Mouse (Mus musculus) heart, embryonic 15.5 days (tissue): ENCODE data around the gene Rgmb. TPM values are rescaled to one million over a fixed set of nuclear protein-coding genes. Genes with fewer than 3 reads are reported as not detected.

Experiments used
- ATAC-seq: fragments of 200-750 bp; cut with Nextera tagmentation; replicated peaks from 2 replicates; pipeline ENCODE4 v1.8.0; 2017; ENCODE audit warnings: low read depth, moderate TSS enrichment; ENCODE audit not compliant: insufficient number of reproducible peaks, insufficient read depth, low FRiP score
- H3K27ac ChIP-seq: fragments of 300-500 bp; sonication (generic); 2 replicates; pipeline ENCODE4 v1.5.1; 2015; ENCODE audit warnings: mild to moderate bottlenecking, inconsistent platforms
- H3K27me3 ChIP-seq: fragments of 300-500 bp; sonication (generic); 2 replicates; pipeline ENCODE4 v1.6.1; 2015; ENCODE audit warnings: inconsistent platforms
- H3K36me3 ChIP-seq: fragments of 300-500 bp; sonication (generic); 2 replicates; pipeline ENCODE4 v1.6.1; 2015; ENCODE audit warnings: mild to moderate bottlenecking, inconsistent platforms
- H3K4me1 ChIP-seq: fragments of 300-500 bp; sonication (generic); replicated peaks from 2 replicates; pipeline ENCODE4 v1.6.1; 2015; ENCODE audit warnings: inconsistent platforms
- H3K4me2 ChIP-seq: fragments of 300-500 bp; sonication (generic); 2 replicates; pipeline ENCODE4 v1.6.1; 2015; ENCODE audit warnings: inconsistent platforms, mild to moderate bottlenecking, moderate library complexity
- H3K4me3 ChIP-seq: fragments of 300-500 bp; sonication (generic); 2 replicates; pipeline ENCODE4 v1.5.1; 2015; ENCODE audit warnings: mild to moderate bottlenecking, inconsistent platforms
- H3K9ac ChIP-seq: fragments of 300-500 bp; sonication (generic); 2 replicates; pipeline ENCODE4 v1.6.1; 2015; ENCODE audit warnings: mild to moderate bottlenecking, inconsistent platforms
- H3K9me3 ChIP-seq: fragments of 300-500 bp; sonication (generic); replicated peaks from 2 replicates; pipeline ENCODE4 v1.6.1; 2016; ENCODE audit warnings: inconsistent platforms
- WGBS: fragments of 180-500 bp; shearing (Covaris S2); methylation state at CpG from one replicate; pipeline ENCODE4 v1.1.7; 2015; ENCODE audit warnings: mixed read lengths; 5-methylcytosine and 5-hydroxymethylcytosine counted together
- polyA plus RNA-seq: library from polyadenylated mRNA; unstranded; fragments of >200 nt; fragmentation: Nextera tagmentation; extraction: Ambion mirVana; gene quantifications from 2 replicates; pipeline ENCODE4 v1.2.1, GENCODE M21; 2015

The Rgmb gene
- polyA plus RNA-seq, 1 experiment from 2014 or later, result 8.0 TPM

- Histone ChIP-seq H3K9ac (no peak overlapping the region), H3K27me3 (no peaks in the 10 kb centered on the region), H3K4me2 (no peak overlapping the region), H3K4me1 (peaks cover 40% of the 10 kb centered on the region), H3K9me3 (no peaks in the 10 kb centered on the region), H3K36me3 (0 out of 2 replicates have a peak, but pooled peaks cover 3% of the 10 kb centered on the region), H3K4me3 (no peak overlapping the region), H3K27ac (no peak overlapping the region)
- ATAC-seq, result no peak
- 81% methylated on average over 4 of the region's 4 CpGs for WGBS
These were observed 9.1 kb downstream of the Rgmb start for GRCm38 (mm10) chr17:15821706-15822105.

- no peak overlapping the region for H3K9ac ChIP-seq
- no peak overlapping the region for H3K4me3 ChIP-seq
- ATAC-seq, result no peak
- 0 out of 2 replicates have a peak, but pooled peaks cover 3% of the 10 kb centered on the region for H3K36me3 ChIP-seq
- H3K27ac ChIP-seq, result 0 out of 2 replicates have a peak overlapping the region, but pooled peaks have one; percentile 21
- H3K27me3 ChIP-seq, result no peaks in the 10 kb centered on the region
- 78% methylated on average over 10 of the region's 10 CpGs for WGBS
- peaks cover 40% of the 10 kb centered on the region for H3K4me1 ChIP-seq
- H3K9me3 ChIP-seq, result no peaks in the 10 kb centered on the region
- H3K4me2 ChIP-seq, result no peak overlapping the region
These were observed 10.1 kb downstream of the Rgmb start for GRCm38 (mm10) chr17:15820761-15821160.

- Histone ChIP-seq H3K27me3 (no peaks in the 10 kb centered on the region), H3K9ac (no peak overlapping the region), H3K27ac (peak overlapping the region; percentile 40; the same call in 1 of the 2 replicates), H3K4me2 (no peak overlapping the region), H3K9me3 (no peaks in the 10 kb centered on the region), H3K36me3 (peaks cover 3% of the 10 kb centered on the region; the same call in 1 of the 2 replicates), H3K4me3 (no peak overlapping the region), H3K4me1 (peaks cover 40% of the 10 kb centered on the region)
- no peak for ATAC-seq
- WGBS, result 53% methylated on average over 6 of the region's 6 CpGs
These were observed 10.7 kb downstream of the Rgmb start for GRCm38 (mm10) chr17:15820146-15820545.

- Histone ChIP-seq H3K27me3 (no peaks in the 10 kb centered on the region), H3K4me1 (peaks cover 45% of the 10 kb centered on the region), H3K9me3 (no peaks in the 10 kb centered on the region), H3K4me2 (no peak overlapping the region), H3K4me3 (no peak overlapping the region), H3K36me3 (peaks cover 3% of the 10 kb centered on the region; the same call in 1 of the 2 replicates), H3K9ac (no peak overlapping the region), H3K27ac (no peak overlapping the region)
- WGBS, result 65% methylated on average over 8 of the region's 8 CpGs
- ATAC-seq, result no peak
These were observed 12.5 kb downstream of the Rgmb start for GRCm38 (mm10) chr17:15818372-15818771.

GRCm38 (mm10) chr17:15817634-15818033, 13.2 kb downstream of the Rgmb start:
- peaks cover 46% of the 10 kb centered on the region for H3K4me1 ChIP-seq

GRCm38 (mm10) chr17:15817096-15817450, 13.8 kb downstream of the Rgmb start:
- no peaks in the 10 kb centered on the region for H3K27me3 ChIP-seq
- no peak overlapping the region for H3K4me2 ChIP-seq
- peaks cover 3% of the 10 kb centered on the region; the same call in 1 of the 2 replicates for H3K36me3 ChIP-seq
- H3K4me1 ChIP-seq, result peaks cover 50% of the 10 kb centered on the region
- no peak overlapping the region for H3K27ac ChIP-seq
- H3K9ac ChIP-seq, result no peak overlapping the region
- H3K9me3 ChIP-seq, result no peaks in the 10 kb centered on the region
- no peak overlapping the region for H3K4me3 ChIP-seq
- WGBS, result 84% methylated on average over 5 of the region's 5 CpGs
- ATAC-seq, result no peak

More at GRCm38 (mm10) chr17:15817634-15818033, 13.2 kb downstream of the Rgmb start:
- peaks cover 3% of the 10 kb centered on the region; the same call in 1 of the 2 replicates for H3K36me3 ChIP-seq
- no peak overlapping the region for H3K9ac ChIP-seq
- H3K4me2 ChIP-seq, result no peak overlapping the region
- no peaks in the 10 kb centered on the region for H3K9me3 ChIP-seq
- WGBS, result 89% methylated on average over 2 of the region's 2 CpGs
- 0 out of 2 replicates have a peak, but pooled peaks have one; percentile 6 for ATAC-seq
- no peak overlapping the region for H3K4me3 ChIP-seq
- H3K27ac ChIP-seq, result no peak overlapping the region
- no peaks in the 10 kb centered on the region for H3K27me3 ChIP-seq

- H3K27ac ChIP-seq, result no peak overlapping the region
- H3K36me3 ChIP-seq, result peaks cover 3% of the 10 kb centered on the region; the same call in 1 of the 2 replicates
- H3K27me3 ChIP-seq, result no peaks in the 10 kb centered on the region
- no peak for ATAC-seq
- no peak overlapping the region for H3K9ac ChIP-seq
- H3K4me1 ChIP-seq, result peaks cover 51% of the 10 kb centered on the region
- WGBS, result 76% methylated on average over 10 of the region's 11 CpGs
- no peaks in the 10 kb centered on the region for H3K9me3 ChIP-seq
- H3K4me2 ChIP-seq, result no peak overlapping the region
- H3K4me3 ChIP-seq, result no peak overlapping the region
These were observed 14.3 kb downstream of the Rgmb start for GRCm38 (mm10) chr17:15816379-15817095.

- H3K4me1 ChIP-seq, result peaks cover 46% of the 10 kb centered on the region
- H3K9ac ChIP-seq, result no peak overlapping the region
- 83% methylated on average over 10 of the region's 10 CpGs for WGBS
- no peak overlapping the region for H3K4me2 ChIP-seq
- no peak overlapping the region for H3K27ac ChIP-seq
- no peaks in the 10 kb centered on the region; the same call in 1 of the 2 replicates for H3K36me3 ChIP-seq
- no peaks in the 10 kb centered on the region for H3K9me3 ChIP-seq
- no peak for ATAC-seq
- no peak overlapping the region for H3K4me3 ChIP-seq
- no peaks in the 10 kb centered on the region for H3K27me3 ChIP-seq
These were observed 15.4 kb downstream of the Rgmb start for GRCm38 (mm10) chr17:15815312-15816018.

GRCm38 (mm10) chr17:15813658-15814212, 17.1 kb downstream of the Rgmb start:
- peak overlapping the region; percentile 65 for H3K27ac ChIP-seq
- H3K36me3 ChIP-seq, result no peaks in the 10 kb centered on the region; the same call in 1 of the 2 replicates
- H3K9ac ChIP-seq, result no peak overlapping the region
- no peak overlapping the region for H3K4me2 ChIP-seq
- no peak overlapping the region for H3K4me3 ChIP-seq
- peaks cover 40% of the 10 kb centered on the region for H3K4me1 ChIP-seq
- H3K27me3 ChIP-seq, result no peaks in the 10 kb centered on the region
- no peaks in the 10 kb centered on the region for H3K9me3 ChIP-seq
- WGBS, result 35% methylated on average over 3 of the region's 3 CpGs
- ATAC-seq, result no peak

GRCm38 (mm10) chr17:15812136-15812778, 18.6 kb downstream of the Rgmb start:
- no peak for ATAC-seq
- Histone ChIP-seq H3K4me2 (no peak overlapping the region), H3K9ac (no peak overlapping the region), H3K36me3 (peaks cover 1% of the 10 kb centered on the region; the same call in 1 of the 2 replicates), H3K4me1 (peaks cover 48% of the 10 kb centered on the region), H3K9me3 (no peaks in the 10 kb centered on the region), H3K27me3 (no peaks in the 10 kb centered on the region), H3K4me3 (no peak overlapping the region), H3K27ac (no peak overlapping the region)
- 77% methylated on average over 13 of the region's 13 CpGs for WGBS

- Histone ChIP-seq H3K27me3 (no peaks in the 10 kb centered on the region), H3K36me3 (peaks cover 4% of the 10 kb centered on the region; the same call in 1 of the 2 replicates), H3K4me2 (no peak overlapping the region), H3K9me3 (no peaks in the 10 kb centered on the region), H3K4me1 (peaks cover 49% of the 10 kb centered on the region), H3K9ac (no peak overlapping the region), H3K4me3 (no peak overlapping the region), H3K27ac (no peak overlapping the region)
- no peak for ATAC-seq
- WGBS, result 72% methylated on average over 2 of the region's 2 CpGs
These were observed 20.9 kb downstream of the Rgmb start for GRCm38 (mm10) chr17:15809949-15810348.
